Mouse (Mus musculus): ENCODE measurements around the gene Lifr.

The Lifr gene

DNA sequence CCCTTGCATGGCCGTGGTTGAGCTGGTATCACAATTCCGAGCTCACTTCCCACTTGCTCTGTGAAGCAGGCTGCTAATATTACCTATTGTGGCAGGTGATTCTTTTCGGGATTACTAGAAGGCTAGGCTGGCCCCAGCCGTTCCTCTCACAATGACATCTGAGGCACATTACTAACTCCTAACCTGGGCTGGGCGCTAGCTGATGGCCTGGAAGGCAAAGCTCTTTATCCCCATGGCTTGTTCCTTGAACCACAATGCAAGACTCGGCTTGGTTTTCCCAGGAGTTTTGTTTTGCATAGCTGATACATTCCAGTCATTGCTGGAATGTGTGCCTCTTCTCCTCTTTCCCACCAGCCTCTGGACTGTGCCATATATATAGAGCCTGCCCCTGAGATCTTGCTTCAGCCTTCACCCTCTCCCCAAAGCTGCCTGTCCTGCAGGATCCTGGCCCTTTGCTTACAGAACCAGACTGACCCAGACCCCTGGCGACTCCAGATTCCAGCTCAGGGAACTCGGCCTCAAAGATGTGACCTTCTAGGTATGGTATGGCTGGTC is at the start of gene Lifr:
Lifr (plus strand) TSS at position 404 of the 555 bp plus-strand sequence.
- CTCF ChIA-PET, result no interaction called here

DNA sequence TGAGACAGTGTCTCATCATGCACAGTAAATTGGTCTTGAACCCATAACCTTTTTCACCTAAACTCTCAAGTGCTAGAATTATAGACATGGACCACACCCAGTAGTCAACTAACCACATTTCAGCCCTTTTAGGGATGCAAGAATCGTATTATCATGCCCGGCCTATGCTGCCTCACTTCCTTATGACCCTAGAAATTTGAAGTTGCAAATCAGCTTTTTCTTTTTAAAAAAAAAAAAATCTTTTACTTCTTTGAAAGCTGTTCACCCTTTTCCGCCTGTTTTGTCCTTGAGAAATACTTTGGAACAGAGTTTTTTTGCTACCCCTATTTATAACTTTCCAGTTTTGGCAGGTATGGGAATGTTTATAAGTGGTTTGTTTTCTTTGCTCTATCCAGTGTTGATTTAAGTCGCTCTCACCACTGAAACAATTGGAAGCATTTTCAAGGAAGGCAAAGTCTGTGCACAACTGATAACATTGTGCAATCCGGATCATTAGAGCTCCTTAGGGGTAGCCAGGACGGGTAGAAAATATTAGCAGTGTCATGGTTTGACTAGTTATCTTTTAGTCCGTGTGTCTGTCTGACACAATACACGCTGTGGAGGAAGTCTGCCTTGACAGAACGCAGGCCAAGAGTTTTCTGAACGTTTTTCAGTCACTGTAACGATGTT is 46.2 kb upstream of the Lifr start:
- CTCF ChIA-PET, result no interaction called here

DNA sequence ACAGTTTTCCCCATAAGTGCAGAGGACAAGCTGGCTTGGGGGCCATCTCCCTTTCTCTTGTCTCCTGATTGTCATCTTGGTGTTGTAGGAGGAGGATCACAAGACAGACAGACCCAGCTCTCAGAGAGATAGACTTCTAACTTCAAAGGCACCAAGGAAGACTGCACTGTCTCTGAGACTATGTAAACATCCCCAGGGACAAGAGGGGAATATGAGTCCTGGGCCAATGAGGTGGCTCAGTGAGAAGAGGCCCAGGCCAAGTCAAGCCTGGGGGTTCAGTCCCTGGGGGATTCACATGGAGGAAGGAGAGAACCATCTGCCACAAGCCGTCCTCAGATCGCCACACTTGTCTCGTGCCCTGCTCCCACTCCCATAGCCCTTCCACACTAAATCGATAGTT is 45.4 kb upstream of the Lifr start:
- CTCF ChIA-PET, result no interaction called here

DNA sequence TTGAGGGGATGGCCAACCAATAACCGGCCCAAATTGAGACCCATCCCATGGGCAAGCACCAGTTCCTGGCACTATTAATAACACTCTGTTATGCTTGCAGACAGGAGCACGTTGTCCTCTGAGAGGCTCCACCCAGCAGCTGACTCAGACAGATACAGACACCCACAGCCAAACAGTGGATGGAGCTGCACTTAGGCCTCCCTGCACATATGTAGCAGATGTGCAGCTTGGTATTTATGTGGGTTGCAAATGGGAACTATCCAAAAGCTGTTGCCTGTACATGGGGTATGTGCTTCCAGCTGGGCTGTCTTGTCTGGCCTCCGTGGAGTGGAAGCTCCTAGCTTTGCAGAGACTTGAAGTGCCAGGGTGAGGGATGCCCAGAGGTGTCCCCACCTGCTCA is 42.5 kb upstream of the Lifr start:
- CTCF ChIA-PET, result no interaction called here

DNA sequence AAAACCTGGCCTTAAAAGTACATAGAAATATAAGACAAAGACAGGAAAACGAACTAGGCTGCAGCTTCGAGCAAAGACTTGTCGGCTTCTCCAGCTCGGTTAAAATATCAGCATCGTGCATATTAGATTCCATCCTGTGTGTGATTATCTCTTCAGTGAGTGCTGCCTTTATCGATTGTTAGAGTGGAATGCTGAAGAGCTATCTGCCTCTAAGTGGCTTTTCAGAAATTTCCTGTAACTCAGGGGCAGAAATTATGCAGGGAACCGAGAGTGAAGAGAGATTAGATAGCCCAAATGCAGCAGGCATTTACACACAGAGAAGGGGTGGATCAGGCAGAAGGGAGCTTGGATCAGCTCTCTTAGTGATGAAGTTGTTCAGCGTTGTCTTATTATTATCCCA is 41.5 kb upstream of the Lifr start:
- CTCF ChIA-PET, result no interaction called here

DNA sequence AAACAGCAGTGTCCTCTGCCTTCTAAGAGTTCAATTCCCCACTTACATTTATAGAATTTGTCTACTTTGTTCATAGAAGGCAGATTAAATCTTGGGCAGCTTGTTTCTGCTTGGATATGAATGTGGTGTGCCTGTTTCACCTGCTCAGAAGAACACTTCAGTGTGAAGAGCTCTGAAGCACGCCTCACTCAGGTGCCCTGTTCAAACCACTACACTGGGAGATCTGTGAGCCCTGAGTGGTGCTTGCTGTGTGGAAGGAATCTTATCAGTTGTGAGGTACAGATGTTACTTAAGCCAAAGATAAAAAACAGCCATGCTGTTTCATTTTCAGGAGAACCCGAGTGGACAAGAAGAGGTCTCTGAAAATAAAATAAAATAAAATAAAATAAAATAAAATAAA is 38.7 kb upstream of the Lifr start:
- CTCF ChIA-PET, result no interaction called here

DNA sequence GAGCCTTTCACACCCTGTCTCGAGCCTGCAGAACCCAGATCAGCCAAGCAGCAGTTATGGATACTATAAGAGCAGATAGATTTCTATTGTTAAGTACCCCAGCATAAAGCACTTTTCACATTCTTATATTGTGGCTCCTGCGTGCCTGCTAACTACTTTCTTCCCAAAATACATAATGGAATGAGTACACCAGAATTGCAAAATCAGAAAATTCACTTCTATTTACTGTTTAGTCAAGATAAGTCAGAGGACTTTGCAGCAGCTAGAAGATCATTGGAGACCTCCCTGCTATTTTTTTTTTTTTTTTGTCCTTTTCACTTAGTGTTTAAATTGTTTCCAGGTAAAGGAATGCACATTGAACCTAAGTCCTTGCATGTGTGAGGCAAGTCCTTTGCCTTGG is 38.3 kb upstream of the Lifr start:
- CTCF ChIA-PET, result interaction anchor here (0.6 kb wide), 1 partner anchor 1918 kb away, joined by 3 read pairs; no protein-coding TSS in a partner anchor

DNA sequence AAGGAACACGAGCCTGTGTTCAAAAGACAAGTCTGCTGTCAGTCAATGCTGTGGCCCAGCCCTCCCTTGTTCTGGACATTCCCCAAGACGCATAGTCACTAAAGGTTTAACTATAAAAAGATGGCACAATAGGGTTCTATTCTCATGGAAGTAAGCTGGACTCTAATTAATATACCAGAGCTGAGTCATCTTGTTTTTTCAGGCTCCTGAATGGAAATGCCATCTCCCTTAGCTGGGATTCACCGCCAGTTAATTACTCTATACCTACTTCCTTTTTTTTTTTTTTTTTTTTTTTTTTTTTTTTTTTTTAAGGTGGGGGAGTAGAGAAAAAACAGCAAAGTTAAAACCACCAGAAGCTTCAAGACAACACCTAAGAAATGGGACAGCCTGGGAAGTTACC is 33.6 kb upstream of the Lifr start:
- CTCF ChIA-PET, result no interaction called here

DNA sequence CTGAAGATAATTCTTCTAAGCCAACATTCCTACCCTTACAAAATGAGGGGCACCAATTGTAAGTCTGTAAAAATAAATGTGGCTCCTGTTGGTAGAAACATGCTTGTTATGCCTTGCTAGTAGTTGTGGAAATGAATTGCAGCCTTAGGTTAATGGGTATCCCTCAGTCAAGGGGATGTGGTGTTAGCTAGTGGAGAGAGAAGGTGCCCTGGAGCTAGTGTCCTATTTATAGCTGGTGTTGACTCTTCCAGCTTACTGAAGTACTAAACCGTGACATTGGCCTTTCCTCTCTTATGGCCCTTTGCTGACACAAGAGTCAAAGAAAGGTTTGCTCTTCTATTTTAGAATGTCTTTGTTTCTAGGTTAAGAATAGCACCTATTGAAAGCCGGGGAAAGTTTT is 29.9 kb upstream of the Lifr start:
- CTCF ChIA-PET, result no interaction called here

DNA sequence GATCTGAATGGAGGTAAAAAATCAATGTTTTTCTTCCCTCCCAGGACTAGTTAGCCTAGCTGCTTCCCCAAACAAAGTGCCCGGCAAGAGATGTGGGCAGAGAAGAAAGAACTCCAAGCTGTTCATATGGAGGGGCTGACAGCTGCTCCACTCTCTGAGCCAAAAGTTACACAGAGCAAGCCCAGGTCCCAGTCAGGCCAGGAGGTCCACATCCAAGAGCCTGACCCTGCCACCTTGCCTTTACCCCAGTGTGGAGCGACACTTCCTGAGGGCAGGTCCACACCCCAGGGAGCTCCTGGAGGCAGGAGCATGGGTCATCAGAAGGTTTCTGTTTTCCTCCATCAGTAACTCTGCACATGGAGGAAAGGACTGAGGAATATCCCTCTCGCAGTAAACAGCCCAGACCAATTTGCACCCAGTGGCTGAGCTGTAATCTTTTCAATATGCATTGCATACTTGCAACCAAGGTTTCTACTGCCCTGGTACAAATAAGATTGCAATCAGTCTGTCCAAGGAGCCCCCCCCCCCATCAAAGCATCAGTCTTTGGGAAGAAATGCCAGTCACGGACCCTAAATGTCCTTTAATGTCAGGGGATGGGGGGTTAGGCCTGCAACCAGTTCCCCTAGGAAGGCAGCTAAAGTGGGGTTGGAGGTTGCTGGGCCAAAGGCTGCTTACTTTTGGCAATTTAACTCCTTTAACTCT is 28.3 kb upstream of the Lifr start:
- CTCF ChIA-PET, result no interaction called here

DNA sequence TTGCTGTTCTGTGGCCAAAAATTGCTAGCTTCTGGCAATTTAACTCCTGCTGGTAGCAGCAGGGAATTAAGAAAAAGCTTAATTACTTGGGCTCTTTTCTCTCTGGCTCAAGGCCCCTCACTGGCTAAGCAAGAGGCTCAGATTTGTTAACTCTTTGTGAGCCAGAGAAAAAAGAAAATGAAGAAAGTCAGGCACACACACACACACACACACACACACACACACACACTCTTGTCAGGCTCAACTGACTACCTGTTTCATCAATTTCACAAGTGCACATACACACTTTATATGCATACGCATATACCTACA is 27.8 kb upstream of the Lifr start:
- CTCF ChIA-PET, result no interaction called here

DNA sequence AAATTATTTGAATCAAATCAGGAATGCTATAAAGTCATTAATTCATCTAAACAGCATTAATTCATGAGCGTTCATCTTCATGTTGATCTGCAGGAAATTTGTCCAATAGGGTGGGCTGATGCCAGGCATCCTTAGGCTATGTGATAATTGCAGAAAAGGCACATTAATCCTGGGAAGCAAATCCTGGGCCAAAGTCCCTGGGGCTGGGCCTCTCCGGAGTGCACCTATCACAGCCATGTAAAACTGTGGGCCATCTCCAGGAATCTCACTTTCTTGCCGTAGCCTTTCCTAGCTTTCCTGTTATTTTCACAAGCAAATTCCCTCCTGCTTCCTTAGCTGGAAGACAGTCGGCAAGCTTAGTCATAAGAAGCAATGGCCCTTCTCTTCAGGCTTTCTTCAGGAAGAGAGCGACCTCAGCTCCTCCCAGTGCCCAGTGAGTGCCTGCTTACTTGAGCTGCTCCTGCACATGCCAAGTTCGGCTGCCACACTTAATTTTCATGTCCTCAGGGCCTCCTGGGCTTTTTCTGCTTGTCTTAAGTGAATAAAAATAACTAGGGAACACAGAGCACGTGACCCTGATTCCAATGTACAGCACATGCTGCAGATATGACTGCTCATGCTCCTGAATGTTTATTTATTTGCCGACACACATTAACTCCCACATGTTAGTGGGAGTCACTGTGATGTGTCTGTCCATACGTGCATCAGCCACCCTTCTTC is 26.7 kb upstream of the Lifr start:
- CTCF ChIA-PET, result no interaction called here

DNA sequence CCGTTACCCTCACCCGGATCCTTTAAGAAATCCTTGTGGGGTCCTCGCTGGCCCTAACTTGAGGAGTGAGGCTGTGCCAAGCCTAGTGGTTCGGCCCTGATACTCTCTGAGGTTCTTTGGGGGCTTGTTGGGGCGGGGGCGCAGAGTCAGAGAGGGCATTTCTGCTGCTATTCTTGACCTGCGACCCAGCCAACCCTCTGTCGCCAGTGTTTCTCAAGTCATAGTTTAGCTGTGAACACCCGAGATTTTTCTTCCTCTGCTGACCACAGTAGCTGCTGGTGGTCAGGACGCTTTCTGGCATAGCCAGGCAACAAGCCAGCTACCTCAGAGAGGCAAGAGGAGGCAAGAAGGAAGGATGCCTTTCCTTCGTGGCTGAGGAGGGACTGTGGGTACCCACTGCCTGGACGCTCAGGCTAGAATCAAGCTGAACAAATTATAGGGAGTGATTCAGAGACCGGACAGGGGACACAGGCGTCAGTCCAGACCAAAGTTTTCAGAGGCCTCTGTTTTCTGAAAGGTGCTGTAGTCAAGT is 25.4 kb upstream of the Lifr start:
- CTCF ChIA-PET, result no interaction called here

DNA sequence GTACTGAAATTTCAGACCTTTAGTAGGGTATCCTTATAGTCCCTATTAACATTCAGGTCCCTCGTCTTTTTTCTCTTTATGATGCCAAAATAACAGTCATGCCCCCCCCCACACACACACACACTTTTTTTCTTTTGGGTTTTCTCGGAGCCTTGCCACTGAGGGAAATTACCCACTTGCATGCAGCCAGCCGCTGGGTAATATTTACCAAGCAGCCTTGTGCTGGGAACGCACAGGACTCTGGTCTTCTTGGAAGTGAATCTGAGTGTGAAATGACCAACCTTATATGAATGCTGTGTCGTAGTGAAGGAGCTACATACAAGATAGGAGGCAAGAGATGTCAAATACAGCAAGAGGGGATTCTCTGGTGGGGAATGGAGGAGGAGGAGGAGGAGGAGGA is 24.8 kb upstream of the Lifr start:
- CTCF ChIA-PET, result no interaction called here

DNA sequence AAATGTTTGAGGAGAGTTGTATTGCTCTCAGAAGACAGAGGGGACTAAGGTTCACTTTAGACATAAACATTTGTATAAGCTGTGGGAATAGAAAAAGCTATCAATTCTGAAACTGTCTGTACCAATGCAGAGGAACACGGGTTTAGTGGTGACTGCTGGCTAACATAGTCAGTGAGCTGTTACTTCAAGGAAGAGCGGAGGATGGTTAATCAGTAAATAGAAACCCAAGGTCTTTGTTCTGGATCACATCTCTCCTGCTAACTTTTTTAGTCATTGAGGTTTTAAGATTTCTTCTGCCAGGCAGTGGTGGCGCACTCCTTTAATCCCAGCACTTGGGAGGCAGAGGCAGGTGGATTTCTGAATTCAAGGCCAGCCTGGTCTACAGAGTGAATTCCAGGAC is 23.7 kb upstream of the Lifr start:
- CTCF ChIA-PET, result no interaction called here

DNA sequence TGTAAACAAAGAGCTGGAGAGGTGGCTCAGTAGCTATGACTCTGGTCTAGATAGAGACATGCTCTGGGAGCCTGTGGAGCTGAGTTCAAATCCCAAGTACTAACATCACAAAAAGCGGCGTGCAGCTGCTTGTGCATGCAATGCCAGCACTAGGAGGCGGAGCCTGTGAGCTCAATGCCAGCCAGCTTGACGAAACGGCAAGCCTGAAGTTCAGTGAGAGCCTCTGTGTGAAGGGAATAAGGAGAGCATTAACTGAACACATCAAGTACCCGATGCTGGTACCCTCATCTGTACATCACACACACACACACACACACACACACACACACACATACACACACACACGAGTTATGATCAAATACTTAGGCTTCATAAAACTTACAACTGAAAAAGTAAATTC is 21.0 kb upstream of the Lifr start:
- CTCF ChIA-PET, result no interaction called here

DNA sequence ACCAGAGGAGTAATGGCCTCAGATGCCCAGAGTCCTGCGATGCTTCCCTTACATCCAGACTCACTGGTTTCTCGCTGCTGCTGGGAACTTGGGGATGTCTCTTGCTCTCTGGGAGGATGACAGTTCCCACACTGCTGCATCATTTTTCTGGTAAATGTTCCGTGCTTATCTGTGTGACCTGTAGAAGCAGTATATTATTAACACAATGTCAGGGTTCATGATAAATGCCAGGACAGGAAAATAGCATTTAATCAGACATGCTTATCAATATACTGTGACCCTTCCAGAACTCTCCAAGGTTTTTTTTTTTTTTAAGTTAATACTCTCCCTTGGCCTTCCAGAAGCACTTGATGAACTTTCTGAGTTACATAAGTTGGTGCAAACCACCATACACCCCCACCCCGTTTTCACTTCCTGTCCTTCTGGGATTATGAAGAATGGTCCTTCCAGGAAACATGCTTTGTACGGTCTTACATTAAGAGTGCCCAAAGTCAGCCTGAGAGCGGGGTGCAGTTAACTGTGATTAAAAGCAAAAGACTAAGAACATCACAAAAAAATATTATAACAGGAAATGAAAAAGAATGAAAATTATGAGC is 20.1 kb upstream of the Lifr start:
- CTCF ChIA-PET, result no interaction called here

DNA sequence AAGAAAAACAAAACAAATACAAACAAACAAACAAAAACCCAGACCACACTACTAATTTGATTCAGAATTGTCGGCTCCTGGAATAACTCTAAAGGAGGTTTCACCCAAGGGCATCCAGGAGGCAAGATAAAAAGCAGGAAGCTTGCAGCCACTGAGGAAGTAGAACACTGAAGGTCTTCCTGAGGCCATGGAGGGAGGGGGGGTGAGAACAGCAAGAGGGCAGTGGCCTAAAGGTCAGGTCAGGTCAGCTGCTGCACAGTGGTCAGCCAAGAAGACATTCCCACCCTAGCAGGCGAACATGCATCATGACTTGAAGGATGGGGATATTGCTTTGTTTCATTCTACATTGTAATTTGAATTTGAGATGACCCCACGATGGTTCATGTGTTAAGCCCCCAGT is 17.1 kb upstream of the Lifr start:
- CTCF ChIA-PET, result no interaction called here

DNA sequence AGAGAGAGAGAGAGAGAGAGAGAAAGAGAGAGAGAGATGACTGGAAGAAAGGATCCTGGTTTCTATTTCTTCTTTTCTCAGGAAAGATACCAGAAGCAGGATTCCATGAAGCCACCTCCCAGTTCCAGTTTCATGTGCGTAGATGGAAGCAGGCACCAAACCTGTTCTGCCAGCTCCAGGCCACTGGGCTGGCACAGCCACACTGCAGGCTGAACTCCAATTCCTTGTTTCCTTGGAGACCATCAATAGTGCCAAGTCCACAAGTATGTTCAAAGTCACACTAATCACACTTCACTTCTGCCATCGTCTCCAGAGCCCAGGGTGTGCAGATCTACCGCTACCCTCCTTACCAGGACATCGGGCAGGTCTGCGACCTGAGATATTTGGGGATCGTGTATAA is 15.2 kb upstream of the Lifr start:
- CTCF ChIA-PET, result no interaction called here

DNA sequence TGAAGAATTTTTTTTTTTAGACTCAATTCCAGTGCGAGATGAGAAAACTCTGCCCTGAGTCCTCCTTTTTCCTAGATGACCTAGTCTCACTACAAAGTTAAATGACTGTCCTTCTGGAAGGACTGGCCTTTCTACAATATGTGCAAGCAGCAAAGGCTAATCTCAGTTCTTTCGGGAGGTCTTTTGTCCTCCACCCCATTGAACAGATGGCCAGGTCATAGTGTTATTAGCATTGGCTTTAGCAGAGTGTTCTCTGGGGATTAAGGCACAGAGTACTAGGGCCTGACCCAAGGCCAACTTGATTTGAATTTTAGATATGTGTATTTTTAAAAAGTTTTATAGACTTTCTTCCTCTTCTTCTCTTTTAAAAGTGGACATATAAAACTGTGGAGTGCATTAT is 12.1 kb upstream of the Lifr start:
- CTCF ChIA-PET, result no interaction called here

DNA sequence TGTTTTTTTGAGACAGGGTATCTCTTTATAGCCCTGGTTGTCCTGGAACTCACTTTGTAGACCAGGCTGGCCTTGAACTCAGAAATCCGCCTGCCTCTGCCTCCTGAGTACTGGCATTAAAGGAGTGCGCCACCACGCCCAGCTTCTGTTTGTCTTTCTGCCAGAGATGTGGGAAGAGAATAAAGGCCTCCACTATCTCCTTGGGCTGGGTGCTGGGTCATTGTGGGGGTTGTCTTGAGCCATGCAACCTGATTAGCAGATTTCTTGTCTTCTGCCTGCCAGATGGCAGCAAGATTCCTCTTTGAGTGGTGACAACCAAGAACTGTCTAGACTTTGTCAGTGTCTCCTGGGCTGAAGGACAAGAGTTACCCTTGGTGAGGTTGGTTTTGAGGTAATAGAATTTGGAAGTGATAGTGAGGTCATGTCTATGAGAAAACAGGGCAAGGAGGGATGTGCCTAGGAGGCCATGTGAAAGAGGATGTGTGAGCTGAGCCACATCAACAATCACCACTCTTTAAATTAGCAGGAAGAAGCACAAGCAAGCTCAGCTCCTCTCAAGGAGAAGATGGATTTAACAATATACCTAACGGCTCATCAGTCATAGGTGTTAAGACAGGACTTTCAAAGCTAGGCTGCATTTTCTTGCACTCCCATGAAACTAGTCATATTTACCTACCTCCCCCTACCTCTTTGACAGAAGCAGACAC is 10.6 kb upstream of the Lifr start:
- CTCF ChIA-PET, result no interaction called here
